Mouse (Mus musculus): ENCODE data around the gene Klf2.

DNA sequence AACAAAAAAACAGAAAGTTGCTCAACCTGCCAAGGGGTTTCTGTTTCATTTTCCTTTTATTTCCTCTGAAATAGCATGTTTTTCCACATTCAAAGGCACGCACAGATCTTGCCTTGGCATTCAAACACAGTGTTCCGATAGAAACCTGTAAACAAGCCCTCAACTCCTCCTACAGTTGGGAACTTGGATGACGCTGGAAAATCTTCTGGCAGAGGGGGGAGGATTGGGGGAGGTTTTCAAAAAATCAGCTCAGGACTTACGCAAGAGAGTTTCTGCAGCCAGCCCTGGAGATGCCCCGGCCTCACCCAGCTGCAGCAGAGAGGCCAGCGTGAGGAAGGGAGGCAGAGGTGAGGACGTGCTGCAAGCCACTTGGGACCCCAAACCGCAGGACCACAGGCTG lies 15.2 kb upstream of the Klf2 start:
- TF ChIP-seq EP300 (IDR thresholded peaks at IDR 0.05; ENCODE audit: insufficient read depth, low read depth, low read length) (no peak), CTCF (IDR thresholded peaks at IDR 0.05; ENCODE audit: low read depth, low read length) (no peak)

Measured in ES-Bruce4 (cell line).